Mouse (Mus musculus) spleen, adult 10 weeks (tissue): Measurements from ENCODE around the gene Ccn6. TPM values are rescaled to one million over a fixed set of nuclear protein-coding genes. Genes with fewer than 3 reads are reported as not detected.

ENCODE experiments used
- polyA plus RNA-seq: library from polyadenylated mRNA; stranded (reverse); fragments of 350-450 nt; fragmentation: Illumina TruSeq; extraction: RNeasy Lipid Tissue Mini Kit (QIAGEN cat#74804); gene quantifications from one replicate; pipeline ENCODE4 v1.2.3, GENCODE M21; 2015; ENCODE audit warnings: low replicate concordance; ENCODE audit not compliant: insufficient read depth

Ccn6 gene
- not detected for polyA plus RNA-seq

DNA sequence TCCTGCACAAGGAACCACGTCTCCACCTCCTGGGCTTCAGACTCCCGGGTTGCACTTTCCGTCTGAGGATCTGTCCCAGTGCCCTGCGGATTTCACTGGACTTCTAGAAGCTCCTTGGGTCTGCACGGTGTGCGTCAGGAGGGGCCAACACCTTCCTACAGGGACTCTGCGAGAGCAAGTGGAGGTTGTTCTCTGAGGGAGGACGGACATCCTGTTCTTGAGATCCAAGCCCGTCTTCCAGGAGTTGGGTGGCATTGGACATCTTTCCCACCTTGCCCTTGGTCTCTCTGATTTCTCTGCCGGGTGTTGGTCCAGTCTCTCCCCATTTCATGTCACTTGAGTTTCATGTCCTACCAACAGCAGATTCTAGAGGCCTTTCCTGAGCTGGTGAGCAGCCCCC is at the start of gene Ccn6:
TSS of gene Ccn6 (minus strand) at position 101 of the 400 bp plus-strand sequence.

DNA sequence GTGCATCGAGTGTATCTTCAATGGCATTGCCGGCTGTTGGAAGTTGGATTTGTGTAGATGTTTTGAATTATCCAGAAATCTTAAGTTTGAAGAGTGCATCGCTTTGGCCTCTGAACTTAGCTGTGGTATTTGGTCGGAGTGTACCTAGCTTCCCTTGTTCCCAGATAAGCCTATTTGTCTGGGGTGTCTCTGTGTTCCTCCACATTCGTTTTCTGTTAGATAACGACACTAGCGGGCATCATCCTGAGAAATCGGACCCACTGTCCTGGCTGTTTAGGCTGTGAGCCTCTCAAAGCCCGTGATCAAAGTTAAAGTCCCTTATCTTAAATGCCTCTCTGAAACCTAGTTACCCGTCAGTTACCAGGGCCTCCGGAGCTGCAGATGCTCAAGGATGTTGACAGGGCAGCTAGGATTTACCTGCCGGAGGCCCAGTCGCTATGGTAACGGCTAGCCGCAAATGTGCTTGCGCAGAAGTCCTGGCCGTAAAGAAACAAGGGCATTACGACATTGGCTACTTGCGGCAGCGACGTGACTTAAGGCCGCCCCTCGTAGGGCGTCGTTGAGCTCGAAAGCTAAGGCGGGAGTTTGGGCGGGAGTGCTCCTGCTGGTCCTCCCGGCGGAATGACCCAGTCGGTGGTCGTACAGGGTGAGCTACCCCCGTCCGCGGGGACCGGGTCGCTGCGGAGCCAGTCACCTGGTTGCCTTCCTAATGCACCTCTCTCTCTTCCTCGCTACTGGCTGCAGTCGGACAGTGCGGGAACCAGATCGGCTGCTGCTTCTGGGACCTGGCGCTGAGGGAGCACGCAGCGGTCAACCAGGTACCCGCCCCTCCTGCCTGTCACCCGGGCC is 29.9 kb downstream of the Ccn6 start, which contains the start of the genes Fam229b and Tube1:
TSS of gene Fam229b (minus strand) at position 453 of the 849 bp plus-strand sequence.
TSS of gene Tube1 (plus strand) at position 515 of the 849 bp plus-strand sequence.

Other genes with a start within 250 kb of the Ccn6 start
- gene Lama4, start 198.3 kb downstream of the Ccn6 start, polyA plus RNA-seq = 3.4 TPM
- 2.5 TPM for gene Fam229b, start 29.9 kb downstream of the Ccn6 start, polyA plus RNA-seq
- 4.8 TPM for gene Tube1, start 29.8 kb downstream of the Ccn6 start, polyA plus RNA-seq
- 91.1 TPM for gene Fyn, start 205.1 kb upstream of the Ccn6 start, polyA plus RNA-seq